Mouse (Mus musculus) heart, embryonic 11.5 days (tissue): ENCODE results near the gene Olfr726. TPM values are rescaled to one million over a fixed set of nuclear protein-coding genes. Genes with fewer than 3 reads are reported as not detected.

Experiments
- polyA plus RNA-seq: library from polyadenylated mRNA; unstranded; fragments of >200 nt; fragmentation: Nextera tagmentation; extraction: Ambion mirVana; gene quantifications from 2 replicates; pipeline ENCODE4 v1.2.1, GENCODE M21; 2014

Olfr726 gene
- polyA plus RNA-seq, 1 experiment from 2014 or later: not detected

Other genes with a start within 250 kb of the Olfr726 start
- not detected in 2 replicates for gene Olfr722, start 189.0 kb downstream of the Olfr726 start, polyA plus RNA-seq
- gene Olfr723, start 159.2 kb downstream of the Olfr726 start, polyA plus RNA-seq: not detected in 2 replicates
- not detected in 2 replicates for gene Olfr724, start 127.7 kb downstream of the Olfr726 start, polyA plus RNA-seq
- not detected in 2 replicates for gene Olfr725, start 50.6 kb downstream of the Olfr726 start, polyA plus RNA-seq
- not detected in 2 replicates for gene Olfr727, start 32.2 kb upstream of the Olfr726 start, polyA plus RNA-seq
- not detected in 2 replicates for gene Olfr728, start 51.7 kb upstream of the Olfr726 start, polyA plus RNA-seq
- gene Olfr729, start 62.0 kb upstream of the Olfr726 start, polyA plus RNA-seq: not detected in 2 replicates
- gene Olfr730, start 97.2 kb upstream of the Olfr726 start, polyA plus RNA-seq: not detected in 2 replicates
- gene Olfr731, start 150.9 kb upstream of the Olfr726 start, polyA plus RNA-seq: not detected in 2 replicates
- gene Olfr732, start 193.3 kb upstream of the Olfr726 start, polyA plus RNA-seq: not detected in 2 replicates
- gene Olfr733, start 210.6 kb upstream of the Olfr726 start, polyA plus RNA-seq: not detected in 2 replicates
- gene Olfr734, start 235.8 kb upstream of the Olfr726 start, polyA plus RNA-seq: not detected in 2 replicates